Mouse (Mus musculus) heart, postnatal 0 days (tissue): ENCODE data around the gene Pp2d1. TPM values are rescaled to one million over a fixed set of nuclear protein-coding genes. Genes with fewer than 3 reads are reported as not detected.

Experiments
- ATAC-seq: fragments of 200-750 bp; cut with Nextera tagmentation; 2 replicates; pipeline ENCODE4 v1.8.0; 2017; ENCODE audit warnings: low read depth, moderate number of reproducible peaks, moderate library complexity; ENCODE audit not compliant: insufficient read depth
- DNase-seq: peaks from one replicate; pipeline ENCODE4 v3.0.0-alpha.2; 2016; ENCODE audit warnings: low spot score
- H3K27ac ChIP-seq: fragments of 300-500 bp; sonication (generic); 2 replicates; pipeline ENCODE4 v1.5.1; 2014; ENCODE audit warnings: low read depth, mild to moderate bottlenecking
- H3K27me3 ChIP-seq: fragments of 300-500 bp; sonication (generic); 2 replicates; pipeline ENCODE4 v1.6.1; 2014; ENCODE audit warnings: low read length, mixed read lengths; ENCODE audit not compliant: control insufficient read depth, insufficient read depth
- H3K36me3 ChIP-seq: fragments of 300-500 bp; sonication (generic); replicated peaks from 2 replicates; pipeline ENCODE4 v1.6.1; 2014; ENCODE audit warnings: low read length, mixed read lengths; ENCODE audit not compliant: control insufficient read depth, insufficient read depth
- H3K4me1 ChIP-seq: fragments of 300-500 bp; sonication (generic); 2 replicates; pipeline ENCODE4 v1.6.1; 2014; ENCODE audit warnings: antibody characterized with exemption; ENCODE audit not compliant: control insufficient read depth, insufficient read depth
- H3K4me2 ChIP-seq: fragments of 300-500 bp; sonication (generic); 2 replicates; pipeline ENCODE4 v1.6.1; 2014; ENCODE audit warnings: low read depth, mild to moderate bottlenecking, low read length, moderate library complexity
- H3K4me3 ChIP-seq: fragments of 300-500 bp; sonication (generic); 2 replicates; pipeline ENCODE4 v1.5.1; 2014; ENCODE audit warnings: low read depth, low read length
- H3K9ac ChIP-seq: fragments of 300-500 bp; sonication (generic); replicated peaks from 2 replicates; pipeline ENCODE4 v1.6.1; 2014; ENCODE audit warnings: low read depth, low read length, mixed read lengths
- H3K9me3 ChIP-seq: fragments of 300-500 bp; sonication (generic); replicated peaks from 2 replicates; pipeline ENCODE4 v1.6.1; 2016; ENCODE audit warnings: low read length; ENCODE audit not compliant: control insufficient read depth
- CTCF ChIP-seq: IDR thresholded peaks from 2 replicates; pipeline ENCODE4 v1.5.1; 2016; ENCODE audit warnings: antibody characterized with exemption, control low read depth, low read depth
- EP300 ChIP-seq: IDR thresholded peaks from 2 replicates; pipeline ENCODE4 v1.6.1; 2016; ENCODE audit warnings: antibody characterized with exemption, low read depth
- WGBS: fragments of 180-500 bp; shearing (Covaris S2); extraction: QIAGEN DNeasy Blood & Tissue Kit; methylation state at CpG from one replicate; pipeline ENCODE4 v1.1.7; 2014; 5-methylcytosine and 5-hydroxymethylcytosine counted together
- polyA plus RNA-seq: library from polyadenylated mRNA; unstranded; fragments of >200 nt; fragmentation: Nextera tagmentation; extraction: Ambion mirVana; gene quantifications from 2 replicates; pipeline ENCODE4 v1.2.1, GENCODE M21; 2015
- total RNA-seq: library from RNA; depleted of rRNA; stranded (reverse); fragments of >200 nt; gene quantifications from 2 replicates; pipeline ENCODE4 v1.2.3, GENCODE M21; 2014; ENCODE audit warnings: low replicate concordance

Pp2d1 gene
- total and polyA plus RNA-seq, 2 experiments from 2014 or later = 0.14 TPM; not detected in 1

- WGBS = 31% methylated on average over 8 of the region's 8 CpGs
- Histone ChIP-seq H3K27me3 (no peaks in the 10 kb centered on the region), H3K4me3 (peak overlapping the region; percentile 85), H3K9ac (peak overlapping the region; percentile 95; the same call in 1 of the 2 replicates), H3K4me1 (peaks cover 36% of the 10 kb centered on the region), H3K4me2 (peak overlapping the region; percentile 74), H3K9me3 (no peaks in the 10 kb centered on the region), H3K27ac (peak overlapping the region; percentile 98), H3K36me3 (no peaks in the 10 kb centered on the region)
- no peak for ATAC-seq
- DNase-seq = no peak
- TF ChIP-seq EP300 (no peak), CTCF (no peak)
These were observed 29.6 kb upstream of the Pp2d1 start for GRCm38 (mm10) chr17:53568734-53569386.

- TF ChIP-seq EP300 (no peak), CTCF (no peak)
- Histone ChIP-seq H3K27me3 (no peaks in the 10 kb centered on the region), H3K36me3 (no peaks in the 10 kb centered on the region), H3K4me3 (peak overlapping the region; percentile 85), H3K9ac (peak overlapping the region; percentile 95), H3K9me3 (no peaks in the 10 kb centered on the region), H3K4me1 (peaks cover 31% of the 10 kb centered on the region), H3K4me2 (peak overlapping the region; percentile 74), H3K27ac (peak overlapping the region; percentile 98)
- ATAC-seq = peak; percentile 82
- DNase-seq = peak; percentile 91
- WGBS = under 1% methylated on average over 15 of the region's 15 CpGs
These were observed 28.9 kb upstream of the Pp2d1 start for GRCm38 (mm10) chr17:53568118-53568517.

GRCm38 (mm10) chr17:53567346-53568101 lies 28.3 kb upstream of the Pp2d1 start:
- no peaks in the 10 kb centered on the region for H3K36me3 ChIP-seq
- peak overlapping the region; percentile 85 for H3K4me3 ChIP-seq
- no peaks in the 10 kb centered on the region for H3K27me3 ChIP-seq
- H3K4me2 ChIP-seq = peak overlapping the region; percentile 74
- no peak for DNase-seq
- peaks cover 25% of the 10 kb centered on the region for H3K4me1 ChIP-seq
- H3K9ac ChIP-seq = peak overlapping the region; percentile 95
- under 1% methylated on average over 62 of the region's 67 CpGs for WGBS
- ATAC-seq = peak; percentile 44
- no peak for TF ChIP-seq EP300
- TF ChIP-seq CTCF = peak; percentile 21
- H3K27ac ChIP-seq = peak overlapping the region; percentile 98
- H3K9me3 ChIP-seq = no peaks in the 10 kb centered on the region

GRCm38 (mm10) chr17:53566919-53567345 lies 27.7 kb upstream of the Pp2d1 start:
- H3K4me3 ChIP-seq = peak overlapping the region; percentile 85
- H3K9me3 ChIP-seq = no peaks in the 10 kb centered on the region
- peaks cover 24% of the 10 kb centered on the region for H3K4me1 ChIP-seq
- TF ChIP-seq CTCF (peak; percentile 18; the same call in 1 of the 2 replicates), EP300 (no peak)
- H3K9ac ChIP-seq = peak overlapping the region; percentile 95
- H3K27ac ChIP-seq = peak overlapping the region; percentile 98
- under 1% methylated on average over 33 of the region's 51 CpGs for WGBS
- H3K27me3 ChIP-seq = no peaks in the 10 kb centered on the region
- peak; percentile 66 for ATAC-seq
- no peaks in the 10 kb centered on the region for H3K36me3 ChIP-seq
- peak overlapping the region; percentile 74 for H3K4me2 ChIP-seq
- DNase-seq = peak; percentile 85

- DNase-seq (peak; percentile 80), ATAC-seq (no peak)
- Histone ChIP-seq H3K9ac (peak within 1 kb of the TSS; percentile 95), H3K4me3 (peak within 1 kb of the TSS; percentile 85), H3K27ac (peak within 1 kb of the TSS; percentile 98), H3K4me1 (peaks cover 24% of the 10 kb centered on the region), H3K4me2 (peak within 1 kb of the TSS; percentile 74), H3K9me3 (no peaks in the 10 kb centered on the region), H3K36me3 (no peaks in the 10 kb centered on the region), H3K27me3 (no peaks in the 10 kb centered on the region)
- whole genome bisulfite sequencing = 2% methylated on average over 20 of the region's 20 CpGs
- TF ChIP-seq EP300 (0 out of 2 replicates have a peak, but pooled peaks have one; percentile 8), CTCF (no peak)
These were observed 27.1 kb upstream of the Pp2d1 start, which contains the start of gene Kat2b for GRCm38 (mm10) chr17:53566161-53566918. Kat2b (plus strand) TSS chr17:53566861.
